Mouse (Mus musculus): Measurements from ENCODE around the gene Olfr366.
"Not testable (repeated sequence)": the region's sequence is repeated elsewhere in the genome, so short reads cannot be mapped to it uniquely, and the experiment has no call there.

The Olfr366 gene

DNA sequence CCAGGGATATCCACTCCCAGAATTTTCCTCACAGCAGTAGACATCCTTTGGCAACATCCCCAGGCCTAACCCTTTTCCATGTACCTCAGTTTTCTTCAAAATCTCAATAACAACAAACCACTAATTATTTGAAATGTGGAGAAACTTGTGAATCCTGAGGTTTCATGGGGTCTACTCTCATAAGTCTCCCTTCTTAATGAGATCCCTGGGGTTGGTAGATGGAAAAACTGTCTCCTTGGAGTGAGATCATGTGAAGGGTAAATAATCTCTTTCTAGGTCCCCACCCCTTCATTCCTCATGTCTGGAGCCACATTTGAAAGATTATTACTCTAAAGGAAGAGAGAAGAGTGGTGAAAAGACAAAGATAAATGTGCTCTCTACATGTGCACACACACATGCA is at the start of gene Olfr366:
Gene Olfr366 (plus strand): TSS at position 301 of the 400 bp plus-strand sequence.
- no peak for DNase-seq (ENCODE audit: low spot score in 2 of 2)

DNA sequence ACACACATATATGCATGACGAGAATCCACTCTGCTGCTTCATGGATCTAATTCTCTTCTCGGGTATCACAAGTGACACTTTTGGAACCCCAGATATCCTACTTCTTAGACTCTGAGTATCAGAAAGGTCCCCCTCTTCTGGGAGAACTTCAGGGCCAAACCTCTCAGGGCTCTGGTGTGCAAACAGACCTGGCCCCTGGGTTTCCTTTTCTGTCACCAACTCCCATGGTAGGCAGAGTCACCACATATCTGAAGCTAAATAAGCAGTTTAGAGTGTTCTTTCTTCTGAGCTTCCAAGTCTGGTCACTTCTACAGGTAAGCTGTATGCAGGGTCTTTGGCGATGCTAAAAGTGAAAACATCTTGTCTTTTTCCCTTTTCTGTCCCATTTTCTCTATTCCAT is 23.5 kb upstream of the Olfr366 start, which contains the start of gene Olfr365:
Gene Olfr365 (plus strand): TSS at position 301 of the 400 bp plus-strand sequence.
- no peak for DNase-seq (ENCODE audit: low spot score in 2 of 2)

DNA sequence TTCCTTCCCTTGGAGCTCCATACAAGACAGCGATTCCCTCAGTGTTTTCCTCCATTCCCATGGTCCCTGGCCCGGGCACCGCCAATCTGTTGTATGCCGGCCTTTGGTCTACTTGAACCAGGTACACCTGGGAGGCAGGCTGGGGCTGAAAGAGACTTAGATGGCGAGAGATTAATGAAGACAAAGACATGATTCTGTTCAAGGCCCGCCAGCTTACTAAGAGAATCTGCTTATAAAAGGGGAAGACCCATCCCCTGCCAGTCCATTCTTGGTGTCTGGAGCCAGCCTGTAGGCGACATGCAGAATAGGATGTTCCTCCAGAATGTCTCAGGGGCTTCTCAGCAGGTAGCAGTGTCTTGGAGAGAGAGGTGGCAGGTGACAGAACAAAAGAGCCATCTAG is 50.4 kb downstream of the Olfr366 start:
- DNase-seq (ENCODE audit: low spot score in 2 of 2), result not testable (repeated sequence)
